In genomic region chr7:67670965-67671364, GRCm38 (mm10) we compare ENCODE assay signal across 19 mouse cellular contexts. TPM values are rescaled to one million over a fixed set of nuclear protein-coding genes. Genes with fewer than 3 reads are reported as not detected.
DNase-seq lines count a peak whose midpoint lies in the region; ATAC-seq and TF ChIP-seq lines count a peak whose summit lies in the region.
"Had no signal": no experiment of that assay in that cellular context is flagged by ENCODE, and none has a peak within 500 bp of the region (broad histone marks: within the 10 kb centered on the region; RNA-seq: fewer than 3 reads in every experiment).

No protein-coding gene starts in this region.

- TF ChIP-seq EP300 in heart, adult 2 months (IDR thresholded peaks at IDR 0.05; ENCODE audit: insufficient read depth, low read depth, low read length), result no peak
- no peak for TF ChIP-seq EP300 in liver, postnatal 0 days (IDR thresholded peaks at IDR 0.05; ENCODE audit: low read depth)

- H3K79me2 ChIP-seq in heart, adult 2 months (replicated peaks; ENCODE audit: control insufficient read depth, insufficient read depth, low read length), result no peaks in the 10 kb centered on the region

- H3K36me3 ChIP-seq in heart, adult 2 months (ENCODE audit: control insufficient read depth, insufficient read depth, low read length), result no peaks in the 10 kb centered on the region
- peaks cover 4% of the 10 kb centered on the region; the same call in 1 of the 2 replicates for H3K36me3 ChIP-seq in liver, postnatal 0 days (replicated peaks; ENCODE audit: insufficient read depth, low read length)
- H3K36me3 ChIP-seq in liver, embryonic 12.5 days, result peaks cover 11% of the 10 kb centered on the region
- H3K36me3 ChIP-seq: neural tube, embryonic 15.5 days had no signal

- peak; percentile 46 for TF ChIP-seq CTCF in heart, adult 2 months (IDR thresholded peaks at IDR 0.05)
- TF ChIP-seq CTCF in liver, postnatal 0 days (IDR thresholded peaks at IDR 0.05; ENCODE audit: low read depth), result peak; percentile 45
- peak; percentile 50; the same call in 1 of the 2 replicates for TF ChIP-seq CTCF in brain, embryonic 14.5 days (IDR thresholded peaks at IDR 0.05; ENCODE audit: borderline replicate concordance, extremely low read depth, insufficient read depth, insufficient read length)

- H3K9ac ChIP-seq in heart, adult 2 months (ENCODE audit: low read depth, low read length), result no peak overlapping the region
- H3K9ac ChIP-seq in liver, postnatal 0 days (replicated peaks), result no peak overlapping the region
- H3K9ac ChIP-seq in liver, embryonic 12.5 days, result no peak overlapping the region
- H3K9ac ChIP-seq: embryonic facial prominence, embryonic 15.5 days; forebrain, embryonic 13.5 days; heart, embryonic 12.5 days; hindbrain, embryonic 12.5 days; liver, embryonic 13.5 days; neural tube, embryonic 15.5 days had no signal

- H3K27me3 ChIP-seq in heart, adult 2 months (ENCODE audit: control insufficient read depth, insufficient read depth, low read length), result no peaks in the 10 kb centered on the region
- no peaks in the 10 kb centered on the region for H3K27me3 ChIP-seq in liver, postnatal 0 days (ENCODE audit: insufficient read depth, low read length)
- no peaks in the 10 kb centered on the region for H3K27me3 ChIP-seq in liver, embryonic 12.5 days (replicated peaks)
- H3K27me3 ChIP-seq: embryonic facial prominence, embryonic 15.5 days; forebrain, embryonic 13.5 days; heart, embryonic 12.5 days; hindbrain, embryonic 12.5 days; liver, embryonic 13.5 days; neural tube, embryonic 15.5 days had no signal

- no peak for ATAC-seq in liver, postnatal 0 days
- ATAC-seq in liver, embryonic 12.5 days, result no peak
- ATAC-seq: forebrain, embryonic 13.5 days; midbrain, embryonic 16.5 days had no signal

- H3K4me2 ChIP-seq in liver, postnatal 0 days (ENCODE audit: low read depth, low read length), result no peak overlapping the region
- H3K4me2 ChIP-seq in liver, embryonic 12.5 days, result no peak overlapping the region
- H3K4me2 ChIP-seq: embryonic facial prominence, embryonic 15.5 days; forebrain, embryonic 13.5 days; heart, embryonic 12.5 days; hindbrain, embryonic 12.5 days; liver, embryonic 13.5 days; neural tube, embryonic 15.5 days had no signal

- no peak for DNase-seq in heart, adult 2 months
- DNase-seq in heart, postnatal 10 days, result no peak
- DNase-seq in liver, postnatal 0 days, result no peak
- DNase-seq in CD4-positive helper T cell, adult 2 months (ENCODE audit: low read depth, low spot score), result peak; percentile 20
- DNase-seq in brain, embryonic 14.5 days (ENCODE audit: low read depth), result no peak
- DNase-seq in adrenal gland, adult 8-10 months, result no peak
- no peak for DNase-seq in urinary bladder, postnatal 25 days (ENCODE audit: low spot score)
- DNase-seq: adrenal gland, postnatal 36 days; cerebellum, adult 11-12 months; gastrocnemius, postnatal 14 days; kidney, adult 18-20 months; liver, embryonic 13.5 days had no signal

- TF ChIP-seq POLR2A in heart, adult 2 months (IDR thresholded peaks at IDR 0.05; ENCODE audit: insufficient read depth, low read depth, low read length), result no peak
- no peak for TF ChIP-seq POLR2A in brain, embryonic 14.5 days (IDR thresholded peaks at IDR 0.05; ENCODE audit: borderline replicate concordance, extremely low read depth, insufficient read depth, insufficient read length, poor library complexity, severe bottlenecking)

- WGBS in heart, adult 2 months, result 79% methylated on average over 1 of the region's 1 CpGs
- WGBS in liver, postnatal 0 days (ENCODE audit: insufficient replicate concordance), result 92% methylated on average over 1 of the region's 1 CpGs
- WGBS in liver, embryonic 12.5 days (ENCODE audit: insufficient replicate concordance), result 79% methylated on average over 1 of the region's 1 CpGs

- H3K27ac ChIP-seq in heart, adult 2 months, result no peak overlapping the region
- no peak overlapping the region for H3K27ac ChIP-seq in liver, postnatal 0 days (ENCODE audit: low read depth)
- H3K27ac ChIP-seq in liver, embryonic 12.5 days, result no peak overlapping the region
- H3K27ac ChIP-seq: embryonic facial prominence, embryonic 15.5 days; forebrain, embryonic 13.5 days; hindbrain, embryonic 12.5 days; liver, embryonic 13.5 days; neural tube, embryonic 15.5 days had no signal

- no peak overlapping the region for H3K4me3 ChIP-seq in heart, adult 2 months
- no peak overlapping the region for H3K4me3 ChIP-seq in liver, postnatal 0 days (ENCODE audit: low read depth, low read length)
- no peak overlapping the region for H3K4me3 ChIP-seq in liver, embryonic 12.5 days
- H3K4me3 ChIP-seq: embryonic facial prominence, embryonic 15.5 days; forebrain, embryonic 13.5 days; heart, embryonic 12.5 days; hindbrain, embryonic 12.5 days; liver, embryonic 13.5 days; neural tube, embryonic 15.5 days had no signal

- no peaks in the 10 kb centered on the region for H3K9me3 ChIP-seq in liver, postnatal 0 days (ENCODE audit: low read length)
- H3K9me3 ChIP-seq in liver, embryonic 12.5 days (replicated peaks), result no peaks in the 10 kb centered on the region
- H3K9me3 ChIP-seq: embryonic facial prominence, embryonic 15.5 days; heart, embryonic 12.5 days; hindbrain, embryonic 12.5 days; liver, embryonic 13.5 days; neural tube, embryonic 15.5 days had no signal

- intact Hi-C loops in heart, adult 2 months (cut with DNase I), result loop anchor here (5.0 kb wide), 1 partner anchor 291 kb away; no protein-coding TSS in a partner anchor
- intact Hi-C loops in heart, postnatal 10 days (cut with DNase I), result loop anchor here (5.0 to 10.0 kb wide), 2 partner anchors 41 to 284 kb away; partner anchors contain the start of gene Igf1r

- peaks cover 3% of the 10 kb centered on the region; the same call in 1 of the 2 replicates for H3K4me1 ChIP-seq in heart, adult 2 months (ENCODE audit: control insufficient read depth, insufficient read depth, low read length)
- H3K4me1 ChIP-seq in liver, postnatal 0 days (ENCODE audit: insufficient read depth), result no peaks in the 10 kb centered on the region
- H3K4me1 ChIP-seq in liver, embryonic 12.5 days, result no peaks in the 10 kb centered on the region
- H3K4me1 ChIP-seq: embryonic facial prominence, embryonic 15.5 days; forebrain, embryonic 13.5 days; hindbrain, embryonic 12.5 days; liver, embryonic 13.5 days; neural tube, embryonic 15.5 days had no signal

RNA-seq across cellular contexts. Expression of gene Ttc23, which starts 23.8 kb away (rescaled TPM):
- 10 to 100 TPM; 18.6 to 20.7 TPM for total RNA-seq in heart, adult 2 months (2021)
- 3.6 and 8.7 TPM in 2 replicates for polyA plus RNA-seq in heart, adult 2 months (2012; rRNA removed)
- 10 to 100 TPM; 29.4 to 32.9 TPM for total RNA-seq in heart, postnatal 10 days (2021)
- polyA plus RNA-seq in liver, postnatal 0 days (2015; fragmentation: Nextera tagmentation; extraction: Ambion mirVana), result 8.4 and 9.0 TPM in 2 replicates
- polyA plus RNA-seq in liver, embryonic 12.5 days (2016; fragmentation: Nextera tagmentation; extraction: Ambion mirVana), result 4.3 and 5.4 TPM in 2 replicates
- polyA plus RNA-seq in brain, embryonic 14.5 days (2012; rRNA removed), result 11.9 and 12.4 TPM in 2 replicates
- total RNA-seq in adrenal gland, adult 8-10 months (2022), result 10 to 100 TPM; 41.4 to 55.0 (median 44.1) TPM

RNA-seq across cellular contexts. Expression of gene Lrrc28, which starts 25.9 kb away (rescaled TPM):
- total RNA-seq in heart, adult 2 months (2021), result 10 to 100 TPM; 14.1 to 16.4 TPM
- 20.5 and 24.2 TPM in 2 replicates for polyA plus RNA-seq in heart, adult 2 months (2012; rRNA removed)
- 10 to 100 TPM; 19.4 to 20.3 TPM for total RNA-seq in heart, postnatal 10 days (2021)
- polyA plus RNA-seq in liver, postnatal 0 days (2015; fragmentation: Nextera tagmentation; extraction: Ambion mirVana), result 10.6 and 12.6 TPM in 2 replicates
- polyA plus RNA-seq in liver, embryonic 12.5 days (2016; fragmentation: Nextera tagmentation; extraction: Ambion mirVana), result 10.3 and 11.7 TPM in 2 replicates
- polyA plus RNA-seq in brain, embryonic 14.5 days (2012; rRNA removed), result 44.7 and 58.3 TPM in 2 replicates
- 10 to 100 TPM; 24.7 to 32.5 (median 27.5) TPM for total RNA-seq in adrenal gland, adult 8-10 months (2022)
